Mouse (Mus musculus): Measurements from ENCODE around the gene Panx1. TPM values are rescaled to one million over a fixed set of nuclear protein-coding genes. Genes with fewer than 3 reads are reported as not detected.

Gene Panx1
- total RNA-seq, 1 experiment: 25.0 TPM

DNA sequence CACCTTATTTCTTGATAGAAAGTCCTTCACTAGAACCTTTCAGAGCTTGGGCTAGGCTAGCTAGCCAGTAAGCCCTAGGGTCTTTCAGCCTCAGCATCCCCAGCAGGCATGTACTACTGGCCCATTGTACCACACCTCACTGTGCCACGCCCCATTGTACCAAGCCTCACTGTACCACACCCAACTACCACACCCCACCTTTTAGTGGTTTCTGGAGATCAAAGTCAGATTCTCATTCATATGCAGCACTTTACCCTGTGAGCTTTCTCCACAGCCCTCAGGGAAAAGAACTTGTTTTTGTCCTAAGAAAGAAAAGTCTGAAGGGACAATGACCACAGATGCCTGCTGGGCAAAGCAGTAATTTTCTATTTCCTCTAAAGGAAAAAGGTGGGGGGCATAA lies 22.2 kb downstream of the Panx1 start:
- in situ Hi-C loops (cut with MboI; ENCODE audit: low sequenced_read_pairs in 2 of 2, unreplicated experiment in 2 of 2): loop anchor here in 1 of 2 experiments (25.0 kb wide), 1 partner anchor 161 kb away; the partner anchor contains the start of gene Gpr83

DNA sequence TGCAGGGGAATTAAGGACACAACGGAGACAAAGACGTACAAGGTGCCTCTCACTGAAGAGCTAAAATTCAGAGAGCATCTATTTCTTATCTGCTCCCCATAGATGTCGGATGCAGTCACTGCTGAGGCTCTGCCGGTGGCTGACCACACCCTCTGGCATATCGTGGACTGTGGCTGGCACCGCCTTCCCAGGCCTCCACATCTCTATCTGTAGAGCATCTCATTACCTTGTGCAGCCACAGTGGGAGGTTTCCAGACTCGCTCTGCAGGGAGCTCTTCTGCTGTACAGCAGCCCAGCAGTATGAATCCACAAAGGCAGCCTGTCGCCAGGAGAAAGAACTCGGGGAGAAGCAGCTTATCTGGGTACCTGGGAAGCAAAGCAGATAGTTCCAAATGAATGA lies 24.1 kb downstream of the Panx1 start:
- in situ Hi-C loops (cut with MboI; ENCODE audit: low sequenced_read_pairs in 2 of 2, unreplicated experiment in 2 of 2): loop anchor here in 1 of 2 experiments (25.0 kb wide), 1 partner anchor 159 kb away; the partner anchor contains the start of gene Gpr83
- no peak for TF ChIP-seq ZNF384 (IDR thresholded peaks at IDR 0.05; ENCODE audit: low read depth, low read length)
- TF ChIP-seq ZC3H11A (IDR thresholded peaks at IDR 0.05; ENCODE audit: borderline replicate concordance, low read depth, low read length): no peak
- no peak for TF ChIP-seq HCFC1 (IDR thresholded peaks at IDR 0.05; ENCODE audit: borderline replicate concordance, insufficient read depth, low read length)
- TF ChIP-seq MAFK (IDR thresholded peaks at IDR 0.05; ENCODE audit: insufficient read depth, low read depth, low read length): no peak
- no peak for TF ChIP-seq CHD2 (IDR thresholded peaks at IDR 0.05; ENCODE audit: low read depth, low read length)
- Histone ChIP-seq H3K4me1 (ENCODE audit: control insufficient read depth in 2 of 2, insufficient read depth in 2 of 2, low read length in 2 of 2, poor library complexity in 1 of 2) (peaks cover 0 to 14% of the 10 kb centered on the region in 2 experiments; a peak in 2 of 4 replicates), H3K9me3 (ENCODE audit: control insufficient read depth, insufficient read depth, low read depth, low read length) (no peaks in the 10 kb centered on the region), H3K36me3 (ENCODE audit: control insufficient read depth, insufficient read depth, low read length, poor library complexity, severe bottlenecking) (no peaks in the 10 kb centered on the region; the same call in 1 of the 2 replicates), H3K4me3 (ENCODE audit: insufficient read depth in 1 of 2, low read depth in 1 of 2, low read length in 2 of 2, poor library complexity in 1 of 2, severe bottlenecking in 1 of 2) (no peak overlapping the region), H3K27ac (ENCODE audit: insufficient read depth, low read depth, low read length, poor library complexity, severe bottlenecking) (no peak overlapping the region), H3K9ac (ENCODE audit: insufficient read depth, low read depth, low read length, poor library complexity, severe bottlenecking) (no peak overlapping the region)
- DNase-seq (ENCODE audit: low read depth, low spot score): no peak

More for the DNA sequence above, 22.2 kb downstream of the Panx1 start:
- H3K4me1 ChIP-seq (ENCODE audit: control insufficient read depth in 2 of 2, insufficient read depth in 2 of 2, low read length in 2 of 2, poor library complexity in 1 of 2): peaks cover 0 to 14% of the 10 kb centered on the region in 2 experiments; a peak in 2 of 4 replicates
- peak; percentile 74 for DNase-seq (ENCODE audit: low read depth, low spot score)
- TF ChIP-seq ZNF384 (IDR thresholded peaks at IDR 0.05; ENCODE audit: low read depth, low read length) (no peak), ZC3H11A (IDR thresholded peaks at IDR 0.05; ENCODE audit: borderline replicate concordance, low read depth, low read length) (no peak), CHD2 (IDR thresholded peaks at IDR 0.05; ENCODE audit: low read depth, low read length) (peak; percentile 42; the same call in 1 of the 2 replicates)
- no peaks in the 10 kb centered on the region for H3K9me3 ChIP-seq (ENCODE audit: control insufficient read depth, insufficient read depth, low read depth, low read length)
- H3K36me3 ChIP-seq (ENCODE audit: control insufficient read depth, insufficient read depth, low read length, poor library complexity, severe bottlenecking): no peaks in the 10 kb centered on the region; the same call in 1 of the 2 replicates
- no peak overlapping the region for H3K4me3 ChIP-seq (ENCODE audit: insufficient read depth in 1 of 2, low read depth in 1 of 2, low read length in 2 of 2, poor library complexity in 1 of 2, severe bottlenecking in 1 of 2)
- H3K9ac ChIP-seq (ENCODE audit: insufficient read depth, low read depth, low read length, poor library complexity, severe bottlenecking): no peak overlapping the region
- H3K27ac ChIP-seq (ENCODE audit: insufficient read depth, low read depth, low read length, poor library complexity, severe bottlenecking): no peak overlapping the region; the same call in 1 of the 2 replicates

- in situ Hi-C loops (cut with MboI; ENCODE audit: low sequenced_read_pairs in 2 of 2, unreplicated experiment in 2 of 2): loop anchor here in 1 of 2 experiments (25.0 kb wide), 1 partner anchor 158 kb away; the partner anchor contains the start of gene Gpr83
- Histone ChIP-seq H3K4me1 (ENCODE audit: control insufficient read depth in 2 of 2, insufficient read depth in 2 of 2, low read length in 2 of 2, poor library complexity in 1 of 2) (peaks cover 0 to 14% of the 10 kb centered on the region in 2 experiments; a peak in 2 of 4 replicates), H3K9ac (ENCODE audit: insufficient read depth, low read depth, low read length, poor library complexity, severe bottlenecking) (no peak overlapping the region), H3K36me3 (ENCODE audit: control insufficient read depth, insufficient read depth, low read length, poor library complexity, severe bottlenecking) (no peaks in the 10 kb centered on the region; the same call in 1 of the 2 replicates), H3K27ac (ENCODE audit: insufficient read depth, low read depth, low read length, poor library complexity, severe bottlenecking) (no peak overlapping the region), H3K9me3 (ENCODE audit: control insufficient read depth, insufficient read depth, low read depth, low read length) (no peaks in the 10 kb centered on the region), H3K4me3 (ENCODE audit: insufficient read depth in 1 of 2, low read depth in 1 of 2, low read length in 2 of 2, poor library complexity in 1 of 2, severe bottlenecking in 1 of 2) (no peak overlapping the region)
- TF ChIP-seq ZC3H11A (IDR thresholded peaks at IDR 0.05; ENCODE audit: borderline replicate concordance, low read depth, low read length): no peak
- no peak for DNase-seq (ENCODE audit: low read depth, low spot score)
These were observed 24.7 kb downstream of the Panx1 start for GRCm38 (mm10) chr9:15020561-15021080.

DNA sequence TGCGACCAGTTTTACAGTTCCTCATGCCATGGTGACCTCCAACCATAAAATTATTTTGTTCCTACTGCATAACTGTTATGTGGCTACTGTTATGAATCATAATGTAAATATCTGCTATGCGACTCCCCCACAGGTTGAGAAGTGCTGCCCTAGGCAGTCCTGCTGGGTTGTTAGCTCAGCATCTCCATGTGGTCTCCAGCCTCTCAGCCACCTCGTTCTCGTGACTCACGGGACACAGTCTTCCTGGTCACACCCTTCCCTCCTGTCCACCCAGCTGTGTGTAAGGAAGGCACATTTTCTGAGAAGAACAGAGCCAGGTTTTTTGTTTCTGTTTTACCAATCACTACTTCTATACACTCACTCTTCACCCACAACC lies 26.5 kb downstream of the Panx1 start:
- Histone ChIP-seq H3K4me3 (ENCODE audit: insufficient read depth in 1 of 2, low read depth in 1 of 2, low read length in 2 of 2, poor library complexity in 1 of 2, severe bottlenecking in 1 of 2) (no peak overlapping the region), H3K27ac (ENCODE audit: insufficient read depth, low read depth, low read length, poor library complexity, severe bottlenecking) (no peak overlapping the region), H3K4me1 (ENCODE audit: control insufficient read depth in 2 of 2, insufficient read depth in 2 of 2, low read length in 2 of 2, poor library complexity in 1 of 2) (peaks cover 0 to 12% of the 10 kb centered on the region in 2 experiments; a peak in 2 of 4 replicates), H3K9ac (ENCODE audit: insufficient read depth, low read depth, low read length, poor library complexity, severe bottlenecking) (no peak overlapping the region), H3K9me3 (ENCODE audit: control insufficient read depth, insufficient read depth, low read depth, low read length) (no peaks in the 10 kb centered on the region), H3K36me3 (ENCODE audit: control insufficient read depth, insufficient read depth, low read length, poor library complexity, severe bottlenecking) (no peaks in the 10 kb centered on the region; the same call in 1 of the 2 replicates)
- no peak for TF ChIP-seq CHD2 (IDR thresholded peaks at IDR 0.05; ENCODE audit: low read depth, low read length)
- no peak for TF ChIP-seq ZNF384 (IDR thresholded peaks at IDR 0.05; ENCODE audit: low read depth, low read length)
- no peak for TF ChIP-seq HCFC1 (IDR thresholded peaks at IDR 0.05; ENCODE audit: borderline replicate concordance, insufficient read depth, low read length)
- TF ChIP-seq MAFK (IDR thresholded peaks at IDR 0.05; ENCODE audit: insufficient read depth, low read depth, low read length): no peak
- no peak for TF ChIP-seq ZC3H11A (IDR thresholded peaks at IDR 0.05; ENCODE audit: borderline replicate concordance, low read depth, low read length)
- in situ Hi-C loops (cut with MboI; ENCODE audit: low sequenced_read_pairs in 2 of 2, unreplicated experiment in 2 of 2): loop anchor here (10.0 to 25.0 kb wide), 2 partner anchors 154 to 156 kb away; partner anchors contain the start of gene Gpr83 (in 2 of the 2)
- DNase-seq (ENCODE audit: low read depth, low spot score): no peak

Measured in ES-E14 (cell line).